Mouse (Mus musculus): ENCODE results near the gene Pecam1. TPM values are rescaled to one million over a fixed set of nuclear protein-coding genes. Genes with fewer than 3 reads are reported as not detected.
"Not testable (repeated sequence)": the region's sequence is repeated elsewhere in the genome, so short reads cannot be mapped to it uniquely, and the experiment has no call there.

The Pecam1 gene
- total and polyA plus RNA-seq, 3 experiments = 0.93 TPM; not detected in 2

GRCm38 (mm10) chr11:106788026-106788774, 37.8 kb upstream of the Pecam1 start:
- Histone ChIP-seq H3K36me3 (replicated peaks) (peaks cover 61% of the 10 kb centered on the region), H3K4me1 (ENCODE audit: insufficient read depth, low read depth, low read length) (peaks cover 34% of the 10 kb centered on the region), H3K4me3 (ENCODE audit: low read depth, low read length) (peak overlapping the region; percentile 82), H3K27me3 (ENCODE audit: insufficient read depth, low read length) (no peaks in the 10 kb centered on the region), H3K9me3 (replicated peaks) (no peaks in the 10 kb centered on the region)
- DNase-seq (ENCODE audit: low spot score) = peak; percentile 92
- no peak for TF ChIP-seq TAL1 (conservative IDR thresholded peaks at IDR 0.05; ENCODE audit: low read depth, low read length)
- TF ChIP-seq POLR2AphosphoS5 (IDR thresholded peaks at IDR 0.05; ENCODE audit: insufficient replicate concordance, low read depth, low read length) = peak; percentile 97
- peak; percentile 46 for ATAC-seq (ENCODE audit: extremely low read depth, insufficient number of reproducible peaks, low FRiP score, poor library complexity, severe bottlenecking)

DNA sequence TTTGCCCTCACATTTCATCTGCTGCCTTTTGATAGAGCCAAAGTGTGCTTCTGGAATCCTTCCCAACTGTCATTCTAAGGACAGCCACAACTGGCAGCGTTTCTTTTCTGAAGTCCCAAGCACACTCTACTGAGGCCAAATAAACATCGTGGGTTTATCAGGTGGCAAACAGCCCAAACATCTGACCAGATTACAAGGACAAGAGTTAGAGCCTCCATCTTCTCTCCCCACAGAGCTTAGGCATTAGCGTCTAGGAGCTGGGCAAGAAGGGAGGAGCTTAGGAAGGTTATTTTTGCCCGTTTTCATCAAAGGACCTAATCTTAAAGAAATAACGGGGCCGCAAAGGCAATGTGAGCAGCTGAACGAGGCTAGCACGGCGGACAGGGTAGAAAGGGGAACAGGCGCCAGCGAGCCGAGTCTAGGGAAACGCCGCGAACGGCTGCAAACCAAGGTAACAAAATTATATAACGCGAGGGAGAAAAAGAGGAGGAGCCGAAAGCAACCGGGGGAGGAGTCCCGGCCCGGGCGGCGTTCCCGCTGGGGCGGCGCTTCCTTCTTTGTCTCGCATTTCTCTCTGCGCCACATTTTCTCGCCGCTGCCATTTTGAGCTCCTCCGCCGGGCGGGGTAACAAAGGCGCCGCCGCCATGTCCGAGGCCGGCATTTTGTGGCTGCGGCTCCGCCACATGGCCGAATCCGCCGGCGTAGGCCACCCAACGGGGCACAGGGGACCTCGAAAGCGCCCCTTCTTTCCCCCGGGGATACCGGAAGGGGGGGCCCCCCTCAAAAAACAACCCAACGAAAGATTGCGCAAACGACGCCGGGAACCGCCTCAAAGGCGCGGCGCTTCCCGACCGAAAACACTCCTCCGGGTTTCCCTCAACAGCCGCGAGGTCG, 37.0 kb upstream of the Pecam1 start:
- no peaks in the 10 kb centered on the region for H3K27me3 ChIP-seq (ENCODE audit: insufficient read depth, low read length)
- peak; percentile 22 for ATAC-seq (ENCODE audit: extremely low read depth, insufficient number of reproducible peaks, low FRiP score, poor library complexity, severe bottlenecking)
- H3K4me1 ChIP-seq (ENCODE audit: insufficient read depth, low read depth, low read length) = peaks cover 42% of the 10 kb centered on the region
- H3K4me3 ChIP-seq (ENCODE audit: low read depth, low read length) = peak overlapping the region; percentile 82
- no peaks in the 10 kb centered on the region for H3K9me3 ChIP-seq (replicated peaks)
- TF ChIP-seq POLR2AphosphoS5 (IDR thresholded peaks at IDR 0.05; ENCODE audit: insufficient replicate concordance, low read depth, low read length) (peak; percentile 40; the same call in 1 of the 2 replicates), TAL1 (conservative IDR thresholded peaks at IDR 0.05; ENCODE audit: low read depth, low read length) (no peak)
- H3K36me3 ChIP-seq (replicated peaks) = peaks cover 61% of the 10 kb centered on the region
- DNase-seq (ENCODE audit: low spot score) = peak; percentile 71

- Histone ChIP-seq H3K4me3 (ENCODE audit: low read depth, low read length) (no peak overlapping the region), H3K27me3 (ENCODE audit: insufficient read depth, low read length) (no peaks in the 10 kb centered on the region), H3K36me3 (replicated peaks) (peaks cover 61% of the 10 kb centered on the region), H3K4me1 (ENCODE audit: insufficient read depth, low read depth, low read length) (peaks cover 40% of the 10 kb centered on the region), H3K9me3 (replicated peaks) (no peaks in the 10 kb centered on the region)
- ATAC-seq (ENCODE audit: extremely low read depth, insufficient number of reproducible peaks, low FRiP score, poor library complexity, severe bottlenecking) (no peak), DNase-seq (ENCODE audit: low spot score) (no peak)
- no peak for TF ChIP-seq POLR2AphosphoS5 (IDR thresholded peaks at IDR 0.05; ENCODE audit: insufficient replicate concordance, low read depth, low read length)
- TF ChIP-seq CTCF (IDR thresholded peaks at IDR 0.05; ENCODE audit: low read depth, low read length) = no peak
- no peak for TF ChIP-seq GATA1 (IDR thresholded peaks at IDR 0.05; ENCODE audit: borderline replicate concordance, low read length)
- TF ChIP-seq TAL1 (conservative IDR thresholded peaks at IDR 0.05; ENCODE audit: low read depth, low read length) = no peak
- TF ChIP-seq GATA2 (IDR thresholded peaks at IDR 0.05; ENCODE audit: borderline replicate concordance, low read depth, low read length) = no peak
Observed at GRCm38 (mm10) chr11:106785043-106785442, 34.6 kb upstream of the Pecam1 start.

- TF ChIP-seq GATA1 (IDR thresholded peaks at IDR 0.05; ENCODE audit: borderline replicate concordance, low read length) (no peak), TAL1 (conservative IDR thresholded peaks at IDR 0.05; ENCODE audit: low read depth, low read length) (no peak), GATA2 (IDR thresholded peaks at IDR 0.05; ENCODE audit: borderline replicate concordance, low read depth, low read length) (no peak), CTCF (IDR thresholded peaks at IDR 0.05; ENCODE audit: low read depth, low read length) (no peak), POLR2AphosphoS5 (IDR thresholded peaks at IDR 0.05; ENCODE audit: insufficient replicate concordance, low read depth, low read length) (no peak)
- Histone ChIP-seq H3K36me3 (replicated peaks) (peaks cover 66% of the 10 kb centered on the region), H3K4me3 (ENCODE audit: low read depth, low read length) (no peak overlapping the region), H3K4me1 (ENCODE audit: insufficient read depth, low read depth, low read length) (peaks cover 46% of the 10 kb centered on the region), H3K27me3 (ENCODE audit: insufficient read depth, low read length) (no peaks in the 10 kb centered on the region), H3K9me3 (replicated peaks) (no peaks in the 10 kb centered on the region)
- DNase-seq (ENCODE audit: low spot score) (no peak), ATAC-seq (ENCODE audit: extremely low read depth, insufficient number of reproducible peaks, low FRiP score, poor library complexity, severe bottlenecking) (no peak)
Observed at GRCm38 (mm10) chr11:106784476-106784875, 34.0 kb upstream of the Pecam1 start.

DNA sequence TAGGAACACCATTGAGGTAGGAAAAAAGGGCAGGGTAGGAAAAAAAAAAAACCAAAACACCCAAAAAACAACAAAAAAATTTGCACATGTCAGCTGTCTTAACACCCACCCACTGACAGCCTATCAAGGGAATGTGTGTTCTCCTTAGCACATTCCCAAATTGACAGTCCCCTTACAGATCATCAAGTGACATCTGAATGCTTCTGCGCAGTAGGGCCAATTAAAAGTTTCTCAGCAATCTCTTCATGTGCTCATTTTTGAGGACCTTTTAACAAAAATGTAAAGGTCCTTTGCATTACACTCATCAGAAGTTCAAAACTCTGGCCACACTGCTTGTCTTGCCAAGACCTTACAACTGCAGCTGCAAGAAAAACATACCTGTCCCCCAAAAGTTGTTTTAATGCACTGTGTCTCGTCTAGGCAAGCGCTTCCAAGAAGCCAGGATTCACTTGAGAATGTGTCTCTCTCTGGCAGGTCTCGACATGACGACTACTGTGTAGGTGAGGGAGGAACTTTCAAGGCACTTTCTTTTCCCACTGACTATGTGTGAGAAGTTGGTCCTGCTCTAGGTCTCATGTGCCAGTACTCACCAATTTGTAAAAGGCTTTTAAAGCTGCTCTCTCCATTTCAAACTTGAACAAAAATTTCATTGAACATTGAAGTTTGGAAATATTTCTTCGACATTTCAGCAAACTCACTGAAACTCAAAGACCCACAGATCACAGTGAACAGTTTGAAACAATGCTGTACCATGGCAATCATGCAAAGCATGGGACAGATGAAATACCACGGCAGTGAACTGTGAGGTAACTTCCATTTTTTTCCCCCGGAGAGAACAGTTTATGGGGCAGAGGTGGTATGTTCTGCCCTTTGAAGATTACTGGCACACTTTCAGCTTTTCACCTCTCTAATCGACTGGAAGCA, 32.7 kb upstream of the Pecam1 start:
- Histone ChIP-seq H3K9me3 (replicated peaks) (no peaks in the 10 kb centered on the region), H3K4me1 (ENCODE audit: insufficient read depth, low read depth, low read length) (peaks cover 46% of the 10 kb centered on the region), H3K4me3 (ENCODE audit: low read depth, low read length) (no peak overlapping the region; the same call in 1 of the 2 replicates), H3K27me3 (ENCODE audit: insufficient read depth, low read length) (no peaks in the 10 kb centered on the region), H3K36me3 (replicated peaks) (peaks cover 66% of the 10 kb centered on the region)
- no peak for DNase-seq (ENCODE audit: low spot score)
- no peak for ATAC-seq (ENCODE audit: extremely low read depth, insufficient number of reproducible peaks, low FRiP score, poor library complexity, severe bottlenecking)
- no peak for TF ChIP-seq TAL1 (conservative IDR thresholded peaks at IDR 0.05; ENCODE audit: low read depth, low read length)
- no peak for TF ChIP-seq CTCF (IDR thresholded peaks at IDR 0.05; ENCODE audit: low read depth, low read length)
- no peak; the same call in 1 of the 2 replicates for TF ChIP-seq POLR2AphosphoS5 (IDR thresholded peaks at IDR 0.05; ENCODE audit: insufficient replicate concordance, low read depth, low read length)
- TF ChIP-seq GATA1 (IDR thresholded peaks at IDR 0.05; ENCODE audit: borderline replicate concordance, low read length) = no peak
- no peak for TF ChIP-seq GATA2 (IDR thresholded peaks at IDR 0.05; ENCODE audit: borderline replicate concordance, low read depth, low read length)

- ATAC-seq (ENCODE audit: extremely low read depth, insufficient number of reproducible peaks, low FRiP score, poor library complexity, severe bottlenecking); H3K4me3 ChIP-seq (ENCODE audit: low read depth, low read length); H3K9me3 ChIP-seq (replicated peaks); DNase-seq (ENCODE audit: low spot score); H3K27me3 ChIP-seq (ENCODE audit: insufficient read depth, low read length): not testable (repeated sequence)
- Histone ChIP-seq H3K4me1 (ENCODE audit: insufficient read depth, low read depth, low read length) (peaks cover 53% of the 10 kb centered on the region), H3K36me3 (replicated peaks) (peaks cover 65% of the 10 kb centered on the region)
Observed at GRCm38 (mm10) chr11:106782271-106782670, 31.8 kb upstream of the Pecam1 start.

All from G1E (cell line).